Comparison of ENCODE assay signal across 25 mouse cellular contexts in the genomic region with DNA sequence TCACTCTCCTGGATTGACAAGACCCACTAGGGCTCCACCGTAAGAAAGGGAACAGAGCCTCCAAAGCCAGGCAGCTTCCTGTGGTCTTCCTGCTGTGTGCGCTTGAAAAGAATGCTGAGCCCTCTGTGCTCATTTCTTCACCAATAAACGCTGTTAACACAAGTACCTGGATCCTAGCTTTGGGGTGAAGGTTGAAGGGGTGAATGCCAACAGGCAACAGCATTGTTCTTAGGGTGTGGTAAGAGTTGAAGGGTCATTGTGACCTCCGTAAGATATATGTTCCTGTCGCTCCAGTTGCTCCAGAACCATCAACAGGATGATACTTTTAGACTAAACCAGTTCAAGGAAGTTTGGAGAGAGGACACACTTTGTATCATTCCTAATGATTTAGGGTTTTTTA. TPM values are rescaled to one million over a fixed set of nuclear protein-coding genes. Genes with fewer than 3 reads are reported as not detected.
DNase-seq lines count a peak whose midpoint lies in the region; ATAC-seq and TF ChIP-seq lines count a peak whose summit lies in the region.
"Had no signal": no experiment of that assay in that cellular context is flagged by ENCODE, and none has a peak within 500 bp of the region (broad histone marks: within the 10 kb centered on the region; RNA-seq: fewer than 3 reads in every experiment).

A gene (minus strand): TSS at position 101 of the 400 bp plus-strand sequence.

- no peak within 1 kb of the TSS for H3K4me2 ChIP-seq in limb, embryonic 15.5 days
- H3K4me2 ChIP-seq in liver, embryonic 13.5 days: peak within 1 kb of the TSS; percentile 59
- H3K4me2 ChIP-seq: heart, embryonic 13.5 days; hindbrain, embryonic 14.5 days had no signal

- no peaks in the 10 kb centered on the region for H3K27me3 ChIP-seq in limb, embryonic 15.5 days
- H3K27me3 ChIP-seq in limb, embryonic 10.5 days (ENCODE audit: low read depth, poor library complexity, severe bottlenecking): no peaks in the 10 kb centered on the region; the same call in 1 of the 2 replicates
- no peaks in the 10 kb centered on the region for H3K27me3 ChIP-seq in liver, embryonic 13.5 days

- H3K9me3 ChIP-seq in limb, embryonic 15.5 days: no peaks in the 10 kb centered on the region
- no peaks in the 10 kb centered on the region for H3K9me3 ChIP-seq in limb, embryonic 10.5 days (replicated peaks)
- no peaks in the 10 kb centered on the region for H3K9me3 ChIP-seq in liver, embryonic 13.5 days (replicated peaks)
- H3K9me3 ChIP-seq: heart, embryonic 13.5 days; megakaryocyte, embryonic 14.5 days had no signal

- 59% methylated on average over 5 of the region's 5 CpGs for WGBS in limb, embryonic 15.5 days
- 79% methylated on average over 5 of the region's 5 CpGs for WGBS in limb, embryonic 10.5 days
- 27% methylated on average over 5 of the region's 5 CpGs for WGBS in liver, embryonic 13.5 days (ENCODE audit: insufficient replicate concordance)

- H3K27ac ChIP-seq in limb, embryonic 15.5 days: peak within 1 kb of the TSS; percentile 63
- H3K27ac ChIP-seq in limb, embryonic 10.5 days: no peak within 1 kb of the TSS
- H3K27ac ChIP-seq in liver, embryonic 13.5 days: peak within 1 kb of the TSS; percentile 60
- no peak within 1 kb of the TSS for H3K27ac ChIP-seq in left cerebral cortex, adult 2 months
- H3K27ac ChIP-seq: heart, embryonic 13.5 days; hindbrain, embryonic 14.5 days; layer of hippocampus, adult 2 months had no signal

- no peak within 1 kb of the TSS for H3K4me3 ChIP-seq in limb, embryonic 15.5 days
- no peak within 1 kb of the TSS for H3K4me3 ChIP-seq in limb, embryonic 10.5 days
- peak within 1 kb of the TSS; percentile 54 for H3K4me3 ChIP-seq in liver, embryonic 13.5 days (replicated peaks)
- no peak within 1 kb of the TSS for H3K4me3 ChIP-seq in left cerebral cortex, adult 2 months
- H3K4me3 ChIP-seq: heart, embryonic 13.5 days; layer of hippocampus, adult 2 months; megakaryocyte, embryonic 14.5 days had no signal

- H3K36me3 ChIP-seq in limb, embryonic 15.5 days: no peaks in the 10 kb centered on the region
- no peaks in the 10 kb centered on the region for H3K36me3 ChIP-seq in limb, embryonic 10.5 days
- H3K36me3 ChIP-seq in liver, embryonic 13.5 days: peaks cover 9% of the 10 kb centered on the region
- H3K36me3 ChIP-seq: heart, embryonic 13.5 days had no signal

- TF ChIP-seq CTCF in left cerebral cortex, adult 2 months (IDR thresholded peaks at IDR 0.05): no peak

- no peak for ATAC-seq in limb, embryonic 15.5 days (ENCODE audit: insufficient number of reproducible peaks, low FRiP score, low TSS enrichment, low read depth)
- no peak for ATAC-seq in liver, embryonic 13.5 days (ENCODE audit: low read depth)

- no peak within 1 kb of the TSS for H3K9ac ChIP-seq in limb, embryonic 15.5 days
- H3K9ac ChIP-seq in liver, embryonic 13.5 days: peak within 1 kb of the TSS; percentile 38; the same call in 1 of the 2 replicates
- H3K9ac ChIP-seq: heart, embryonic 13.5 days; hindbrain, embryonic 14.5 days had no signal

- peaks cover 8% of the 10 kb centered on the region for H3K4me1 ChIP-seq in limb, embryonic 15.5 days
- no peaks in the 10 kb centered on the region for H3K4me1 ChIP-seq in limb, embryonic 10.5 days
- peaks cover 14% of the 10 kb centered on the region for H3K4me1 ChIP-seq in liver, embryonic 13.5 days (replicated peaks)
- H3K4me1 ChIP-seq: heart, embryonic 13.5 days; megakaryocyte, embryonic 14.5 days had no signal

- intact Hi-C loops in left cerebral cortex, adult 2 months (cut with DNase I): no loop called here

- no peak for DNase-seq in adrenal gland, postnatal 4 days (ENCODE audit: low spot score in 2 of 2)
- DNase-seq in adrenal gland, postnatal 25 days: no peak
- DNase-seq in limb, embryonic 10.5 days (ENCODE audit: low spot score): no peak
- DNase-seq in liver, embryonic 13.5 days: no peak
- no peak for DNase-seq in spleen, postnatal 36 days (ENCODE audit: low spot score in 2 of 2)
- DNase-seq in left cerebral cortex, adult 2 months (ENCODE audit: extremely low spot score in 1 of 2, low spot score in 2 of 2): no peak
- DNase-seq: cerebellum, adult 11 months; cerebellum, postnatal 10 days; heart, postnatal 36 days; kidney, adult 11 months; kidney, postnatal 10 days; layer of hippocampus, postnatal 36 days; lung, adult 2 months; midbrain, embryonic 14.5 days; right cerebral cortex, postnatal 25 days; thymus, postnatal 14 days had no signal

RNA-seq across cellular contexts. Expression of the gene that starts here (rescaled TPM):
- 100 to 1,000 TPM in 1 of 2 experiments, 10 to 100 TPM in 1; 10.4 to 267 TPM for total RNA-seq in adrenal gland, postnatal 4 days (2021)
- 13.7 TPM in 1 of 2 replicates, not detected in the other for total RNA-seq in adrenal gland, postnatal 25 days (2021)
- 0.50 and 2.8 TPM in 2 replicates for polyA plus RNA-seq in limb, embryonic 15.5 days (2015; fragmentation: Nextera tagmentation; extraction: Ambion mirVana)
- 0.19 and 0.35 TPM in 2 replicates for polyA plus RNA-seq in limb, embryonic 10.5 days (2016; fragmentation: Nextera tagmentation; extraction: Ambion mirVana)
- 683 and 777 TPM in 2 replicates for polyA plus RNA-seq in liver, embryonic 13.5 days (2015; fragmentation: Nextera tagmentation; extraction: Ambion mirVana)
- total RNA-seq in left cerebral cortex, adult 2 months (2021): not detected
- total RNA-seq: heart, postnatal 36 days; layer of hippocampus, adult 2 months; layer of hippocampus, postnatal 36 days; left cerebral cortex, postnatal 36 days; MEL; neutrophil, adult 5-6 weeks had no signal
- polyA plus RNA-seq: forebrain, embryonic 11.5 days; hindbrain, embryonic 14.5 days; midbrain, embryonic 14.5 days had no signal

Comparison
In these comparisons a context has a peak if more than half of its experiments do, and no peak if none do; other contexts are left out.
1. RNA of the gene that starts here (polyA plus RNA-seq): 683 to 777 TPM in liver, embryonic 13.5 days; 0.50 to 2.8 TPM in limb, embryonic 15.5 days and 0.19 to 0.35 TPM in limb, embryonic 10.5 days; every median in the first group is over 100 times any median in the second.
2. H3K27ac ChIP-seq: peak in limb, embryonic 15.5 days (single experiment) and liver, embryonic 13.5 days (single experiment); none in limb, embryonic 10.5 days (single experiment) and left cerebral cortex, adult 2 months (single experiment).